ENCODE assay signal across 11 mouse cellular contexts in genomic region chr7:135794238-135794637, GRCm38 (mm10).
DNase-seq lines count a peak whose midpoint lies in the region; ATAC-seq and TF ChIP-seq lines count a peak whose summit lies in the region.
"Had no signal": no experiment of that assay in that cellular context is flagged by ENCODE, and none has a peak within 500 bp of the region (broad histone marks: within the 10 kb centered on the region; RNA-seq: fewer than 3 reads in every experiment).

No protein-coding gene starts in this region.

- H3K4me3 ChIP-seq in heart, embryonic 10.5 days: no peak overlapping the region
- no peak overlapping the region for H3K4me3 ChIP-seq in heart, embryonic 11.5 days (ENCODE audit: low read depth, low read length)
- no peak overlapping the region for H3K4me3 ChIP-seq in kidney, embryonic 16.5 days (ENCODE audit: low read length)
- H3K4me3 ChIP-seq: lung, embryonic 15.5 days; myocyte had no signal

- ATAC-seq in heart, embryonic 11.5 days (replicated peaks; ENCODE audit: insufficient number of reproducible peaks, low FRiP score, low TSS enrichment): no peak
- no peak for ATAC-seq in kidney, embryonic 16.5 days (ENCODE audit: low FRiP score, low TSS enrichment)

- H3K9ac ChIP-seq in heart, embryonic 11.5 days (ENCODE audit: low read depth, low read length): no peak overlapping the region
- H3K9ac ChIP-seq in kidney, embryonic 16.5 days (replicated peaks; ENCODE audit: low read length): no peak overlapping the region
- H3K9ac ChIP-seq: lung, embryonic 15.5 days had no signal

- intact Hi-C loops in heart, postnatal 10 days (cut with DNase I): loop anchor here (5.0 kb wide), 2 partner anchors 43 to 253 kb away; no protein-coding TSS in a partner anchor
- intact Hi-C loops in left cerebral cortex, postnatal 4 days (cut with DNase I): no loop called here

- no peaks in the 10 kb centered on the region for H3K27me3 ChIP-seq in heart, embryonic 10.5 days (ENCODE audit: insufficient read depth, poor library complexity, severe bottlenecking)
- H3K27me3 ChIP-seq in heart, embryonic 11.5 days (ENCODE audit: control insufficient read depth, insufficient read depth, low read length): no peaks in the 10 kb centered on the region
- H3K27me3 ChIP-seq in kidney, embryonic 16.5 days (ENCODE audit: insufficient read depth, low read length): no peaks in the 10 kb centered on the region
- H3K27me3 ChIP-seq: lung, embryonic 15.5 days had no signal

- H3K4me1 ChIP-seq in heart, embryonic 10.5 days: peaks cover 17% of the 10 kb centered on the region
- no peaks in the 10 kb centered on the region for H3K4me1 ChIP-seq in heart, embryonic 11.5 days (ENCODE audit: control insufficient read depth, insufficient read depth, low read length)
- H3K4me1 ChIP-seq in kidney, embryonic 16.5 days (ENCODE audit: insufficient read depth, low read length): no peaks in the 10 kb centered on the region
- H3K4me1 ChIP-seq: lung, embryonic 15.5 days had no signal

- no peak for TF ChIP-seq CTCF in brain, embryonic 14.5 days (IDR thresholded peaks at IDR 0.05; ENCODE audit: borderline replicate concordance, extremely low read depth, insufficient read depth, insufficient read length)

- H3K9me3 ChIP-seq in heart, embryonic 10.5 days: no peaks in the 10 kb centered on the region
- H3K9me3 ChIP-seq in heart, embryonic 11.5 days (replicated peaks; ENCODE audit: control insufficient read depth, low read length): no peaks in the 10 kb centered on the region
- no peaks in the 10 kb centered on the region for H3K9me3 ChIP-seq in kidney, embryonic 16.5 days (ENCODE audit: low read length)
- H3K9me3 ChIP-seq: lung, embryonic 15.5 days had no signal

- no peak overlapping the region for H3K4me2 ChIP-seq in heart, embryonic 11.5 days
- H3K4me2 ChIP-seq in kidney, embryonic 16.5 days (replicated peaks; ENCODE audit: low read depth, low read length): no peak overlapping the region
- H3K4me2 ChIP-seq: lung, embryonic 15.5 days had no signal

- no peak for TF ChIP-seq POLR2A in brain, embryonic 14.5 days (IDR thresholded peaks at IDR 0.05; ENCODE audit: borderline replicate concordance, extremely low read depth, insufficient read depth, insufficient read length, poor library complexity, severe bottlenecking)

- 45% methylated on average over 7 of the region's 7 CpGs for WGBS in heart, embryonic 10.5 days
- WGBS in heart, embryonic 11.5 days (ENCODE audit: insufficient replicate concordance): 45% methylated on average over 7 of the region's 7 CpGs
- WGBS in kidney, embryonic 16.5 days: 42% methylated on average over 7 of the region's 7 CpGs

- DNase-seq in heart, embryonic 10.5 days (ENCODE audit: low spot score): no peak
- peak; percentile 62 for DNase-seq in kidney, postnatal 10 days
- DNase-seq in brain, embryonic 14.5 days (ENCODE audit: low read depth): peak; percentile 25
- peak; percentile 19 to 33 for DNase-seq in heart, postnatal 10 days
- no peak for DNase-seq in natural killer cell, adult 2 months (ENCODE audit: low spot score in 2 of 2)
- no peak for DNase-seq in left cerebral cortex, postnatal 4 days
- DNase-seq: spleen, adult 18-20 months had no signal

- no peaks in the 10 kb centered on the region for H3K36me3 ChIP-seq in heart, embryonic 10.5 days
- no peaks in the 10 kb centered on the region for H3K36me3 ChIP-seq in heart, embryonic 11.5 days (ENCODE audit: control insufficient read depth, insufficient read depth, low read length)
- no peaks in the 10 kb centered on the region for H3K36me3 ChIP-seq in kidney, embryonic 16.5 days (ENCODE audit: insufficient read depth, low read length)
- H3K36me3 ChIP-seq: lung, embryonic 15.5 days had no signal

- H3K27ac ChIP-seq in heart, embryonic 10.5 days: peak overlapping the region; percentile 29; the same call in 1 of the 2 replicates
- no peak overlapping the region for H3K27ac ChIP-seq in heart, embryonic 11.5 days (ENCODE audit: low read depth, low read length)
- no peak overlapping the region; the same call in 1 of the 2 replicates for H3K27ac ChIP-seq in kidney, embryonic 16.5 days (ENCODE audit: low read length)
- H3K27ac ChIP-seq: lung, embryonic 15.5 days had no signal

Comparison
In these comparisons a context has a peak if more than half of its experiments do, and no peak if none do; other contexts are left out.
1. DNase-seq: peak in kidney, postnatal 10 days (single experiment), brain, embryonic 14.5 days (single experiment) and heart, postnatal 10 days (2 of 2); none in heart, embryonic 10.5 days (single experiment), natural killer cell, adult 2 months (0 of 2) and left cerebral cortex, postnatal 4 days (single experiment).